Mouse (Mus musculus): ENCODE results near the gene Glyat.

GRCm38 (mm10) chr19:12596290-12597072 is 36.6 kb upstream of the Glyat start:
- TF ChIP-seq POLR2A (IDR thresholded peaks at IDR 0.05; ENCODE audit: extremely low read depth, insufficient read depth, low read length), result 0 out of 2 replicates have a peak, but pooled peaks have one; percentile 14
- TF ChIP-seq CTCF (IDR thresholded peaks at IDR 0.05; ENCODE audit: low read depth, low read length), result no peak

Measured in liver, adult 2 months (tissue).